Mouse (Mus musculus) mouse embryonic stem cell (cell line): ENCODE data around the gene Trim65.
"Not testable (repeated sequence)": the region's sequence is repeated elsewhere in the genome, so short reads cannot be mapped to it uniquely, and the experiment has no call there.

Source experiments
- in situ Hi-C, 2 experiments: fragments of 300-500 bp; cut with MboI; formaldehyde crosslinking; loops; 1 replicate in 1 of 2; 3 replicates in 1 of 2; pipeline ENCODE4 v1.14.3; 2019 to 2020; ENCODE audit warnings: low sequenced_read_pairs in 2 of 2, low pct_unique_long_range_greater_than_20kb in 1 of 2, mixed read lengths in 1 of 2; ENCODE audit not compliant: unreplicated experiment in 1 of 2

Gene Trim65

DNA sequence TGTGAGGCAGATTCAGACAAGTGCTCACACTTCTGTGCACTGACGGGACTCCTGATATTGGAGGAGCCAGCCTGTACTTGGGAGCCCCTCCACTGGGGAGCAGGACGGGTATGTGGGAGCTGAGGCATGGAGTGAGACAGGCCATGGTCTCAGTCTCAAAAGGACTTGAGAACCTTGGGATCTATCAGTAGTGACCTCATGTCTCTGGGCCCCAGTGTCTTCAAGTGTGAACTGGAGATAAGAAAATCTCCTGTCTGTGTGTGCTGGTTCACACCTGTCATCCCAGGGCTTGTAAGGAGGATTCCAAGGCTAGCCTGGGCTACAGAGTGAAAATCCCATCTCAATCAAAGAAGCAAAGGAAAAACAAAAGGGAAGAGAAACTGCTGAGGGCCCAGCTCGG is 12.5 kb upstream of the Trim65 start:
- in situ Hi-C loops: no loop called here

DNA sequence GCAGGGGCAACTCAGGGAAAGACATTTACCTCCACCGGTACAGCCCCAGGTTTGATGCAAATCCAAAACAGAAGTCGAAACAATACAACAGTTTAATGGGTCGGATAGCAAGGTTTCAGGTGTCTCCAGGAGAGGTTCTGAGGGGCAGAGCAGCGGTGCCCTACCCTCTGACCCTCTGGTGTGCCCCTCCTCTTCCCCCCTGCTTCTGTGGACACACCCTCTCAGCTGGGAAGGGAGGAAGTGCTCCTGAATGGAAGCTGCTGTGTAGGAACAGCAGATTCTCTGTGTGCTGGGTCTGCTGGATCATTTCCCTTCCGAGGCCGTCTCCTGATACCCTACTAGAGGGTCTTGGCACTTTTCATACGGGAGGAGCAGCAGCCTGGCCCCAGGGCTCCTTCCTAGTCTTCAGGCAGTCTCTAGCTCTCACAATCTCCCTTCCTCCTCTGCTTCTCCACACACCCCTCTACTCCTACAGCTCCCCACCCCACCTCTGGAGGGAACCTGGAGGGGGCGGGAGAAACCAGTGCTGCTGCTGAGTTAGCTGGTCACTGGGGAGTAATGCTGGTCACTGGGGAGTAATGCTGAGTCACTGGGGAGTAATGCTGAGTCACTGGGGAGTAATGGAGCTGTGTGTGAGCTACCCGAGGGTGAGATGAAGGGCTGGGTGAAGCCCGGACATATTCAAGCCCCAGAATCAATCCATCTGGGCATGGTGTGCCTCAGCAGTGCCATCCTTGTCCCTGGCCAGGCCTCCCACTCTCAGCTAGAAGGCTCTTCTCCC is 11.5 kb upstream of the Trim65 start:
- in situ Hi-C loops: no loop called here

DNA sequence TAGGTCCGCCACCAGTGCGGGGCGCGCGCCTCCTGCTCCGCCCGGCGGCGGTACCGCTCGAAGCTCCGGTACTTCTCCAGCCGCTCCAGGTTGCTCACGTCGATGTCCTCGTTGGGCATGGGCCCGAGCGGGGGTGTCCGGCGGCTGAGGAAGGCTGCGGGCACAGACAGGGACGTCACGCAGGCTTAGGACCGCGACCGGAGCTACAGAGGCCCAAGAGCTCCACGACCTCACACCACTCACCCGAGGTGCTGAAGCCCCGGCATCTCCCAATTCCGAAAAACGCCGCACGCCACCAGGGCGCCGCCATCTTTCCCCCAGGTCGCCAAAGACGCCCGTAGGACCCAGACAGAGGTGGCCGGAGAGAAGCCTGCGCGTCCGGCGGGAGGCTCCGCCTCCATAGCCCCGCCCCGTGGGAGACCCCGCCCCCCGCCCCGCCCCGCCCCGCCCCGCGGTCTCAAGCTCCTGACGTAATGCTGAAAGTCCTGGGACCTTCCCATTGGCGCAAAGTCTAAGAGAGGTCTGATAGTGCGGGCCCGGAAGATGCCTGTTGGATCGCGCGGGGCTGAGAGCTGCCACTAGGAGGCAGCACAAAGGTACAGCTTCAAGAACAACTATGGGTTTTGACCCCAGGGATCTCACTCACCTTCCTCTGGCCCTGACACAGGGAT is 7.7 kb upstream of the Trim65 start, which contains the start of gene Mrpl38:
Gene Mrpl38 (minus strand): TSS at position 401 of the 671 bp plus-strand sequence.
- in situ Hi-C loops: no loop called here

DNA sequence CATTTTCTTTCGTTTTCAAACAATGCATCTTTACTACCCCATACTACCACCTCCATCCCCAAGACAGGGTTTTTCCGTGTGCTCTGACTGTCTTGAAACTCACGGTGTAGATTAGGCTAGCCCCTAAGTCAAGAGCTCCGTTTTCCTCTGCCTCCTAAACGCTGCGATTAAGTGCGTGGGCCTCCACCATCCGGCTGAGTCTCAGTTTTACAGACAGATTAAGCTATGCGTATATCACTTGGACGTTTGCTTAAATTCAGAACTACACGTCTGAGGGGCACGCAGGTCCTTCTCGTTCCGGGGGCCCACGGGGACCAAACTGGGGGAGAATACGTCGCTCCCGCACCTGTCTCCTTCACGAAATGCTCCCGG is 7.2 kb upstream of the Trim65 start:
- in situ Hi-C loops: no loop called here

DNA sequence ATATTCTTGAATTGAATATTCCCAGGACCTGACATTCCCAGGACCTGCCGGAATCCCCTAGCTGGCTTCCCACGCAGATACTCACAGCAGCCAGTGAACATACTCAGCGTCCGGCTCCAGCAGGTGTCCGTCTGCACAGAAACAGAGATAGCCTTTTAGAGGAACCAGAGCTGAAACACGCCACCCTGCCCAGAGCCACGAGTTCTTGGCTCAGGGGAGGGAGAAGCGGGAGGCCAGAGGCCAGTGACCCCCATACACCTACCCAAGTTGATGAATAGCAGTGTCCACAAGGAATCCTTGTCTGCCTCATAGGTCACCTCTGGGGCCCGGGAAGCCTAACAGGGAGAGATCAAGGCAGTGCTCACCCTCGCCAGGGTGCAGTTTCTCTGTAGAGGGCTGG is 3.2 kb upstream of the Trim65 start:
- in situ Hi-C loops: no loop called here

DNA sequence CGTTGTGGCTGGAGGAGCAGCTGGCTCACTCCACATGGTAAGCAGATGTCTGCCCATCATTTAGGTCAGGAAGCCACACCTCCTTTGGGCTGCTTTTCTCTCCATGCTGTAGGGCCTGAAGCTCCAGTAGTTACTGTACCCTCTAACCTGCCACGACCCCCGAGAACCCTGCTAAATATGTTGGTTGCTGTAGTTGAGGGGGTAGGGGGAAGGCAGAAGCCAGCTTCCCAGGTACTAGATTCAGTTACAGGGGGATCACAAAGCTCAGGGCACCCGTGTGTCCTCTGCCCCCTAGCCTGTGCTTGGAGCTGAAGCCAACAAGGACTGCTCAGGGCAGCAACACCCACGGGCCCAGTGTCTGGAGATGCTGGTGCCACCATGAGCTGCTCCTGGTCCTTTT is 2.6 kb upstream of the Trim65 start:
- in situ Hi-C loops: no loop called here

DNA sequence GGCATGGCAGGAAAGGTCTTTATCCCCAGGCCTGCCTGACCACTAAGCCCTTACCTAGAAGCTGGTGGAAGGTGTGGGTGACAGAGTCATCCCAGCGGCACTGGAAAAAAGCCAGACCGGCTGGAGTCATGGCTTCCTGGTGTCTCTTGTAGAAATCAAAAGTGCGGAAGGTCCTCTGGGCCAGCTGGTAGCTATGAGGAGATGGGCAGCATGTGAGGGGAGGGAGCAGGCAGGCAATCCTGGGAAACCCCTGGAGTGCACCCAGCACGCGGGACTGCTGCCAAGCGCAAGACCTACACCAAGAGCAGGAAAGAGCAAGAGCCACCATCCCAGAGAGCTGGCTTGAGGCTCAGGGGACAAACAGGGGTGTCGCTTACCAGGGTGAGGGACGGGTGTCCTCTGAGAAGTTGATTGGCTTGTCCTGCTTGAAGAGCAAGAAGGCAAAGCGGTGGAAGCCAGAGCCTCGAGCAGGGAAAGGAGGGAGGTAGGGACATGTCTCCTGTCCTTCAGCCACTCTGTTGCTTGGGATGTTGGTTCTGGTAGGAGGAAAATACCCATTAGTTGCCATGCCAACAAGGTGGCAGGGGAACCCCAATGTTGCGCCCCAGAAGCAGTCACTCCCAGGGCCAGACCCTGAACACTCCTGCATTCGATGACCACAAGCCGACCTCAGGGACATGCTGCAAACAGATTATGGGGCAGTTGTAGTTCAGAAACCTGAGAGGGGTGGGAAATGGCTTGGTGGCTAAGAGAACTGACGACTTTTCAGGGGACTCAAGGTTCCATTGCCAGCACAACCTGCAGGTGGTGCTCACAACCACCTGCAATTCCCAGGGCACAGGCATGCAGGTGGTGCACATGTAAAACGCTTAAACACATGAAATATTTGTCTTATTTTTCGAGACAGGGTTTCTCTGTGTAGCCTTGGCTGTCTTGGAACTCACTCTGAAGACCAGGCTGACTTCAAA is 1.7 kb upstream of the Trim65 start:
- in situ Hi-C loops: no loop called here

DNA sequence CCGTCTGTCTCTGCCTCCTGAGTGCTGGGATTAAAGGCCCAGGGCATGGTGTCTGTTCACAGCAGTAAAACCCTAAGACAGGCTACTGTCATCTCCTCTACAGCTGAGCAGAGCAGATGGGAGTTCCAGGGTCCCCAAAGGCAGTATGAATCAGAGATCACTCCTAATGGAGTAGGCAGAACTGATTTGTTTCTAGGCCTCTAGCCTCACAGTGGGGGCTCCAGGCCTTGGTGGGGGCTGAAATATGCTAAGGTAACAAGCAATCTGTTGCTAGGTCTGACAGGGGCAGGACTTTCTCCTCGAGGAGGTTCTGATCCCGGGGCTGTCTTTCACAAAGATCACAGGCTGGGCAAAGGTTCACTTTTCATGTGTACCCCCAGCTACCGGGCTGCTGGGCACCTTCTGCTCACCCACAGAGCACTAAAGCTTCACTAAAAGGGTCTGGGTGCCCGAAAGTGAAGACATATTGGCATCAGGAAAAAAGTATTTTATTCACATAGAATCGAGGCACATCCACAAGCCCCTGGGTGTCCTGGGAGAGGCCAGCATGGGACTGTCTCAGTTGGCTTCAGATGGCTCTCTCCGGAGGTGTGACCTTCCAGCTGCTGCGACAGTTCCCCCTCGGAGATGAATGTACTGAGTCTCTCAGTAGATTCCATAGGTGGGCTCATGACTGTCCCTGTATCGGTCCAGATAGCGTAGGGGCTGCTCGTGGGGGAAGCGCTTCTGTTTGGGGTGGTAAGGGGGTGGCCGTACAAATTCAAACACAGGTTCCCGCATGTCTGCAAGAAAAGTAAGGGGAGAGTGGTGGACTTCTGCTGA is 632 bp upstream of the Trim65 start:
- in situ Hi-C loops: no loop called here

DNA sequence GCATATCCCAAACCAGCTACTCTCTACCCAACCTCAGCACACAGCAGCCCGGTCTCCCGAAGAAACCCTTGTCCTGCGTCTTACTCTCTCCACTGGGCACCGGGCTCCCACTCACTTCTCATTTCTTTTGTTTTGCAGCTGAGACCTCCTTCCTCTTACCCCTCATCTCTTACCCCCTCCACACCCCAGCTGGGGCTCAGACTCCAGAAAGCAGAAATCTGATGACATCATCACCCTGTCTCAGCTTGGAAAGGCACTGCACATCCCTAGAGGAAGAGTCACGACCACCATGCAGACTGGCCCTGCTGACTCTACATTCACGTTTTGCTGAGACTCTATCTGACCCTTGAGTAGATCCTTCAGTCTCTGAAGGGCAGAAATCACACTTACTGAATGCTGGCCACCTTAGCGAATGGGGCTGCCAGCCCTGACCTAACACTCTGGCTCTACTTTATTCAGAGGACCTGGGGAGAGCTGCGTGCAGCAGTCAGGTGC is 888 bp downstream of the Trim65 start:
- in situ Hi-C loops: no loop called here

DNA sequence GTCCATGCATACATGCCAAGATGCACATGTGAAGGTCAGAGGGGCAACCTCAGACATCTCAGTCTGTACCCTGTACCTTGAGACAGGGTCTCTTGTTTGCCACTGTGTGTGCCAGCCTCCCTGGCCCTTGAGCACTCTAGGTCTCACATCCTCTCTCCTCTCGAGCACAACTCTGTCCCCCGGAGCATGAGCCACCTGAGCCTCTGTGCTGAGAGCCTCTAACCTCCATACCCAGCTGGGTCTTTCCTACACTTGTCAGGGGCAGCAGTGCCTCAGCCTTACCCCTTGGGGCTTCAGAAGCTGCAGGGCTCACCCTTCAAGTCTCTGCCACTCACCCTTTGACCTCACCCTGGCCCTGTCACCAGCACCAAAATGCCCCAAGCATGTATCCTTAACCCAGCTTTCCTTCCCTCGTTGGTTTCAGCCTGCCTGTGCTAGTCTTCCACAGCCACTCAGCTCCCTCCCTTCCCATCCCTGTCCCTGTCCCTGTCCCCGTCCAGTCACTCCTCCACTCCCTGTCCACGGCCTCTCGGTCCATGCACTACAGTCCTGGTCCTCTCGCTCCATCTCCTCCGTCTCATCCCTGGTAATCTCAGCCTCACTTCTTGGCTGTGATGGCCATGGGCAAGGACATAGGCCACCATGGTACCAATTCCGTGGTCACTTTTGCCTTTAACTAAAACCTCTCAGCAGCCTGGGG is 1.7 kb downstream of the Trim65 start:
- in situ Hi-C loops: no loop called here

DNA sequence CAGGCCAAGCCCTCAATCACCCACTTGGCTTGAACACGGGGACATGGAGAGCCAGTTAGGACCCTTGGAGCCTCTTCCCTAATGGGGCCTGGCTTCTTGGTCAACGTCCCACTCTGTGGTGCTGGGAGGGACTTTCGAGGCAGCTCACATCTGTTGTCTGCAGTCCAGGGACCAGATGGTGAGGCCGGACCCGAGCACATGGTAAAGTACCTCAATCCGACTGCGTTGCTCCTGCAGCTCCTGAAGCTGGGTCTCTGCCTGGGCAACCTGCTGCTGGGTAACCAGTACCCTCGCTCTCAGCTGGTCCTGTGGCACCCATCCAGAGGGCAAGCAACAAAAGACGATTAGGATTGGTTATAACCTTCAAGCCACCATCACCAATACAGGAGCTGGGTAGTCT is 2.9 kb downstream of the Trim65 start:
- in situ Hi-C loops: no loop called here

DNA sequence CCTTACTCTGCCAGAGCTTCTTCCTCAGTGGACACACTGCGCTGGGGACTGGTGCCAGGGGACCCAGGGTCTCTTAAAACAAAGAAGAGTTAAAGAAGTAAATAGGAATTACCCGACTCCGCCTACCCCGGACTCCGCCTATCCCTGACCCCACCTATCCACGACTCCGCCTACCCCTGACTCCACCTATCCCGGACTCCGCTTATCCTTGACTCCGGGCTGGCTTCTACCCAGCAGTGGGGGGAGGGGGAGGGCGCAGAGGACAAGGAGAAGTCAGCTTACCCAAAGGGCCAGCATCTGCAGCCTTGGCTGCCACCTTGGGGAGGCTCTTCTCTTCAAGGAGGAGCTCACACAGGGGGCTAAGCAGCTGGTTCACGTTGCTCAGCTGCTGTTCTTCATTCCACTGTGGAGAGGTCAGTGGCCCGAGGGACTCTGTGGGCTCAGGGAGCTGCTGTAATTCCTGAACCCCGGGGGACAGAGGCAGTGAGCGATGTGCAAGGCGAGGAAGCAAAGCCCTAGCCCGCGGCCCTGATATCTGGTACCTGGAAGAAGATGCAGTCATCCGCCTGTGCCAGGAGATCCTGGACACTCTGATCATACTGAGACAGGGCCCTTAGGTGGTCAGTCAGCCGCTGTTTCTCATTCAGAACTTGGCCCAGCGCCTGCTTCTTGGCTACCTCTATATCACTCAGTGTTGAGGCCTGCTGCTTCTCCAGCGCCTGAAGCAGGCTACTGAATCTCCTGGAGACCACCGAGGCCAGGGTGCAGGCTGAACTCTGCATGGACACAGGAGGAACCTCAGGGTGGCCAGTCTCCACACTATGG is 3.6 kb downstream of the Trim65 start, which contains the start of gene Trim47:
Gene Trim47 (minus strand): TSS at position 55 of the 825 bp plus-strand sequence.
- in situ Hi-C loops: no loop called here

DNA sequence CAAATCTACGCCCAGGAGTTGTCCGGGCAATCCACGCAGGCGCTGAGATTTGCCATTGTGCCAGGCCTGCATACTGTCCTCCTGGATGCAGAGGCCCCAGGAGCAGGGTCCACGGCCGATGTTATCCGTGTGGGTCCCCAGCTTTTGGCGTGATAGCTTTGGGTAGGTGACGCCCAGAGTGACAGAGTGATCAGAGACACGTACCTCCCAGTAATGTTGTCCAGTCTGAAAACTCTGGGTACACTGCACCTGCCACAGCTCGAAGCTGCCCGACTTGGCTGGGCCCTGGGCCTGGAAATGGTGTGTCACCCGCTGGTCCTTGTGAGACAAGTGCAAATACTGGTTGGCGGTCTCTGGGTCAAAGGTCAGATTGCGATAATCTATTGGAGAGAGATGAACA is 4.7 kb downstream of the Trim65 start:
- in situ Hi-C loops: no loop called here

DNA sequence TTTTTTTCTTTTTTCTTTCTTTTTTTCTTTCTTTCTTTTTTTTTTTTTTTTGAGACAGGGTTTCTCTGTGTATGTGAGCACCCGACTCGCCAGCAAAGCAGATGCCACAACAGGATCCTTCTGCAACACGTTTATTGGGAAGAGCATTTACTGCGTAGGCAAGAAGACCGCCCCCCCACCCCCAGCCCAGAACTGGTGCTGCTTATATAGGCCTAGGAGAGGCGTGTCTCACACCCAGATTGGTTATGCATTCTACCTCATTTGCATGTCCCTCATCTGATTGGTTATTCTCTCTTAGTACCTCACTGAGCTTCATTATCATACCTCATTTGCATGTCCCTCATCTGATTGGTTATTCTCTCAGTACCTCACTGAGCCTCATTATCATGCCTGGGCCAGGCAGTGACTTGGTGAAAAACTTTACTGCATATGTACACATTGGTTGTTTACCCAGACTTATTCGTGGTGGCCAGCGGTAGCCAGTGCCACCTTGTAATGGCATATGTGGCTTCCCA is 9.1 kb downstream of the Trim65 start:
- in situ Hi-C loops: not testable (repeated sequence)

DNA sequence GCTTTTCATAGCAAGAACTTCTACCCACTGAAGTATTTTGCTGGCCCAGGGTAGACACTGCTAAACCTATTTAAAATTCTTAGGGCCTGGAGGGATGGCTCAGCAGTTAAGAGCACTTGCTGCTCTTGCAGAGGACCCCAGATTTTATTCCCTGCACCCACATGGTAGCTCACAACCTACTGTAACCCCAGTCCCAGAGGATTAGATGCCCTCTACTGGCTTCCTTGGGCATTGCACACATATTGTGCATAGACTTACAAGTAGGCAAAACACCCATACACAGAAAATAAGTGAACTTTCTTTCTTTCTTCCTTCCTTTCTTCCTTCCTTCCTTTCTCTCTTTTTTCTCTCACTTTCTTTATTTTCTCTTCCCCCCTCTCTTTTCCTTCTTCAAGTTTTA is 13.1 kb downstream of the Trim65 start:
- in situ Hi-C loops: no loop called here

DNA sequence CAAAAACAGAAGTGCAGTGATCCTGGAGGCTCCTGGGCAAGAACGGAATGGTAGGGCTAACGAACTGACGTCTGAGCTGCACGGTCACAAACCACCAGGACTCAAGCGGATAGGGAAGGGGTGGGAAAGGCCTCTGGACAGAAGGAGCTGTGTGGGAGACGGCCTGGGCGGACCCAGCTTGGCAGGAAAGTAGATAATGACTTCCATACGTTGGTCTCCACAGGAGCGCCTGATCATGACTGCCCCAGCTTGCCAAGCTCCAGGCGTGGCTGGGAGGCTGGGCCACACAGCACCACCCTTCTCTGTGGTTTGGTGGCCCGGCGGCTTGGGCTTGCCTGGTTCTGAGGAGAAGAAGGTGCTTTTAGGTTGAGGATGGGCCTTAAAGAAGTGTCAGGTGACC is 13.7 kb downstream of the Trim65 start:
- in situ Hi-C loops: no loop called here
